Mouse (Mus musculus) layer of hippocampus, adult 11-12 months (tissue): ENCODE results near the gene Stam2.

Experiments used
- DNase-seq: peaks from one replicate; pipeline ENCODE4 v3.0.0; 2022; ENCODE audit warnings: low spot score

Stam2 gene

DNA sequence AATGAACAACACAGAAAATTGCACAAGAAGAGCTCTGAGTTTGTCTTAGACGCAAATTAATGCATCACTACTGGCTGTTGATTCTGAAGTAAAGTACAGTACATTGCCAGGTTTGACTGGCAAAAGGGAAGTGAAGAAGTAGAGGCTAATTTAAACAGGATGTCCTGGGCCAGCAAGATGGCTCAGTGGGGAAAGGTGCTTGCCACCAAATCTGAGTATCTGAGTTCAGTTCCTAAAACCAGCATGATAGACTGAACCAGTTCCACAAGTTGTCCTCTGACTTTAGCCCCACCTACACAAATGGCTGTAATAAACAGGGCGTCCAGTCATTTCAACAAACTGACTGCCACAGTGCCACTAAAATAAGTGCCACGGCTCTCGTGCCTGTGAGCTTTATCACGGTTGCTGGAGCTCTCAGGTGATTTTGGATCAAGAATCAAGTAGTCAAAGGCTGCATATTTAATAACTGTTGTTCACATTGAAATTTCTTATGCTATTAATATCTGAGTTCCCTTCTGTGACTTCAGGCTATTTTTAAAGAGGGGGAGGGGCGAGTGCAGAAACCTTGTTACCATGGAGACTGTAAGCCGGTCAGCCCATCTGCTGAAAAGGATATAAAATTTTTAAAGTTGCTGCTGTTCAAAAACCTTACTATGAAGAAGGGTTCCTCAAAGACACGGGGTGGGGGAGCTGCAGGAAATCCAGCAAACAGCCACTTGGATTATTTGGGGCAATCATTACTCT is 94.7 kb downstream of the Stam2 start:
- no peak for DNase-seq

DNA sequence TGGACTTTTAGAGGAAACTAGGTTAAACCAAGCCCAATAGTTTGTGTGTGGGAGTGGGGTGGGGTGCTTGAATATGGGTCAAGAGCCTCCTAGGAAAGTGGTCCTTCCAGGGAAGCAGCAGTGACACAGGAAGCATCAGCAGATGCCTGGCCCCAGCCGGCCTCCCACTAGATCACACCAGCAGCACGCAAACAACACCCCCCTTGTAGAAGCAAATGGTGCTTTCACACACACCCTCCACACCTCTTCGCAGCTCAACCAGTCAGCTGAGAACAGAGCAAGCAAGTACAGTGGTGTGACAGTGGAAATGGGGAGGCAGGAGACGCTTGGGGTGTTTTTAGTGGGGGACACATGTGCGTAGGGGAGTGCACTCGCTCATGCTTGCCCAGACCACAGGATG is 98.4 kb downstream of the Stam2 start:
- DNase-seq = no peak
